Mouse (Mus musculus) neural tube, embryonic 10.5 days (tissue): Measurements from ENCODE around the gene Arhgap45.

Experiments
- DNase-seq: peaks from one replicate; pipeline ENCODE4 v3.0.0-alpha.2; 2017; ENCODE audit warnings: low spot score; ENCODE audit errors: extremely low spot score

Gene Arhgap45

GRCm38 (mm10) chr10:80014484-80015290 is 1.8 kb upstream of the Arhgap45 start:
- no peak for DNase-seq

GRCm38 (mm10) chr10:80015583-80015982 is 870 bp upstream of the Arhgap45 start:
- DNase-seq: no peak

- DNase-seq: no peak
Measured at GRCm38 (mm10) chr10:80016931-80017330, 478 bp downstream of the Arhgap45 start.

- no peak for DNase-seq
Measured at GRCm38 (mm10) chr10:80017361-80017760, 908 bp downstream of the Arhgap45 start.

- no peak for DNase-seq
Measured at GRCm38 (mm10) chr10:80017771-80018170, 1.3 kb downstream of the Arhgap45 start.

- DNase-seq: peak; percentile 53
Measured at GRCm38 (mm10) chr10:80018739-80019297, 2.4 kb downstream of the Arhgap45 start.

GRCm38 (mm10) chr10:80019471-80020131 is 3.1 kb downstream of the Arhgap45 start:
- DNase-seq: peak; percentile 62

GRCm38 (mm10) chr10:80020191-80020590 is 3.7 kb downstream of the Arhgap45 start:
- DNase-seq: no peak

- DNase-seq: no peak
Measured at GRCm38 (mm10) chr10:80020603-80021319, 4.3 kb downstream of the Arhgap45 start.

- DNase-seq: no peak
Measured at GRCm38 (mm10) chr10:80021320-80021641, 4.8 kb downstream of the Arhgap45 start.

GRCm38 (mm10) chr10:80022164-80022563 is 5.7 kb downstream of the Arhgap45 start:
- DNase-seq: no peak

GRCm38 (mm10) chr10:80022806-80023205 is 6.4 kb downstream of the Arhgap45 start:
- no peak for DNase-seq

- no peak for DNase-seq
Measured at GRCm38 (mm10) chr10:80023758-80024157, 7.3 kb downstream of the Arhgap45 start.

- DNase-seq: no peak
Measured at GRCm38 (mm10) chr10:80024229-80025043, 8.0 kb downstream of the Arhgap45 start.

- no peak for DNase-seq
Measured at GRCm38 (mm10) chr10:80025044-80025347, 8.5 kb downstream of the Arhgap45 start.

GRCm38 (mm10) chr10:80025463-80025862 is 9.0 kb downstream of the Arhgap45 start:
- no peak for DNase-seq

- no peak for DNase-seq
Measured at GRCm38 (mm10) chr10:80025889-80026288, 9.4 kb downstream of the Arhgap45 start.

- no peak for DNase-seq
Measured at GRCm38 (mm10) chr10:80027681-80028520, 11.4 kb downstream of the Arhgap45 start.

GRCm38 (mm10) chr10:80028521-80028846 is 12.0 kb downstream of the Arhgap45 start:
- DNase-seq: no peak

GRCm38 (mm10) chr10:80030191-80030590 is 13.7 kb downstream of the Arhgap45 start:
- no peak for DNase-seq
